Mouse (Mus musculus) liver, embryonic 15.5 days (tissue): ENCODE measurements around the gene Akap14. TPM values are rescaled to one million over a fixed set of nuclear protein-coding genes. Genes with fewer than 3 reads are reported as not detected.
A peak's percentile ranks its signal among the peaks of the same experiment; 100 is the strongest.
"Not testable (repeated sequence)": the region's sequence is repeated elsewhere in the genome, so short reads cannot be mapped to it uniquely, and the experiment has no call there.

Source experiments
- ATAC-seq: fragments of 200-750 bp; cut with Nextera tagmentation; 2 replicates; pipeline ENCODE4 v1.8.0; 2017; ENCODE audit warnings: moderate number of reproducible peaks, mild to moderate bottlenecking, moderate library complexity; ENCODE audit not compliant: insufficient read depth
- H3K27ac ChIP-seq: fragments of 300-500 bp; sonication (generic); replicated peaks from 2 replicates; pipeline ENCODE4 v1.5.1; 2015; ENCODE audit warnings: mild to moderate bottlenecking, inconsistent platforms
- H3K27me3 ChIP-seq: fragments of 300-500 bp; sonication (generic); 2 replicates; pipeline ENCODE4 v1.6.1; 2015; ENCODE audit warnings: mild to moderate bottlenecking, inconsistent platforms
- H3K36me3 ChIP-seq: fragments of 300-500 bp; sonication (generic); replicated peaks from 2 replicates; pipeline ENCODE4 v1.6.1; 2015; ENCODE audit warnings: moderate library complexity, mild to moderate bottlenecking, inconsistent platforms
- H3K4me1 ChIP-seq: fragments of 300-500 bp; sonication (generic); replicated peaks from 2 replicates; pipeline ENCODE4 v1.6.1; 2015; ENCODE audit warnings: inconsistent platforms
- H3K4me2 ChIP-seq: fragments of 300-500 bp; sonication (generic); 2 replicates; pipeline ENCODE4 v1.6.1; 2015; ENCODE audit warnings: moderate library complexity, mild to moderate bottlenecking, inconsistent platforms
- H3K4me3 ChIP-seq: fragments of 300-500 bp; sonication (generic); replicated peaks from 2 replicates; pipeline ENCODE4 v1.5.1; 2015; ENCODE audit warnings: mild to moderate bottlenecking, inconsistent platforms
- H3K9ac ChIP-seq: fragments of 300-500 bp; sonication (generic); 2 replicates; pipeline ENCODE4 v1.6.1; 2015; ENCODE audit warnings: moderate library complexity, mild to moderate bottlenecking, inconsistent platforms
- H3K9me3 ChIP-seq: fragments of 300-500 bp; sonication (generic); replicated peaks from 2 replicates; pipeline ENCODE4 v1.6.1; 2016; ENCODE audit warnings: inconsistent platforms
- WGBS: fragments of 180-500 bp; shearing (Covaris S2); methylation state at CpG from one replicate; pipeline ENCODE4 v1.1.7; 2015; ENCODE audit warnings: mixed read lengths; ENCODE audit not compliant: insufficient replicate concordance; 5-methylcytosine and 5-hydroxymethylcytosine counted together
- polyA plus RNA-seq: library from polyadenylated mRNA; unstranded; fragments of >200 nt; fragmentation: Nextera tagmentation; extraction: Ambion mirVana; gene quantifications from 2 replicates; pipeline ENCODE4 v1.2.1, GENCODE M21; 2015

The Akap14 gene
- polyA plus RNA-seq, 1 experiment from 2014 or later: not detected

DNA sequence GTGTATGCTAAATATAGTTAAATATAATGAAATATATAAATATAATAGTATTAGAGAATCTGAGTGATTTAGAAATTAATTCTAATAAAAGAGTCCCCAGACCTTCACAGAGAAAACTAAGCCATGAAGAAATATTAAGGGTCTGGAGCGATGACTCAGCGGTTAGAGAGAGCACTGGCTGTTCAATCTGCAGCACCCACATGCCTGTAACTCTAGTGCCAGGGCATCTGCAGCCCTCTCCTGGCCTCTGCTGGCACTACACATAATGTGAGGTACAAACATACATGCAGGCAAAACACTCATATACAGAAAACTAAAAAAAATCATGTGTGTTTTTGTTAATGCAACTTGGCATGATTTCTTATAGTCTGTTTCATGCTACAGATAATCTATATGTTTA is 23.7 kb downstream of the Akap14 start:
- Histone ChIP-seq H3K36me3 (peaks cover 14% of the 10 kb centered on the region), H3K4me3 (no peak overlapping the region), H3K4me2 (no peak overlapping the region), H3K27ac (no peak overlapping the region), H3K27me3 (no peaks in the 10 kb centered on the region), H3K9me3 (no peaks in the 10 kb centered on the region), H3K4me1 (no peaks in the 10 kb centered on the region), H3K9ac (no peak overlapping the region)
- no peak for ATAC-seq
- 81% methylated on average over 2 of the region's 2 CpGs for WGBS

DNA sequence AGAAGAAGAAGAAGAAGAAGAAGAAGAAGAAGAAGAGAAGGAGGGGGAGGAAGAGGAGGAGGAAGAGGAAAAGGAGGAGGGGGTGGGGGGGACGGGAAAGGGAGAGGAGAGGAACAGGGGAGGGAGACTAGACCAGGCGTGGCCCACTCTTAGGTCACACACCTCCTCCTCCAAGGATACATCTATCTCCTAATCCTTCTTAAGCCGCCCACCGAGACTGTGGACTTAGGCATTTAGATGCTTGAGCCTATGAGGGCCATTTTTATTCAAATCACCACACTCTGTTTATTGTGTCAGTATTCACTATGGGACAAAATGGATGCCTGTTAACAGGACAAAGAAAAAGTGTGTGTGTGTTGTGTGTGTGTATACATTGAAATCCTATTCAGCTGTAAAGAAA is 24.1 kb downstream of the Akap14 start:
- not testable (repeated sequence) for H3K27me3 ChIP-seq, H3K4me1 ChIP-seq, H3K27ac ChIP-seq, H3K9me3 ChIP-seq, H3K4me3 ChIP-seq, ATAC-seq, H3K4me2 ChIP-seq, H3K9ac ChIP-seq
- 11% methylated on average over 1 of the region's 4 CpGs for WGBS
- peaks cover 14% of the 10 kb centered on the region for H3K36me3 ChIP-seq

DNA sequence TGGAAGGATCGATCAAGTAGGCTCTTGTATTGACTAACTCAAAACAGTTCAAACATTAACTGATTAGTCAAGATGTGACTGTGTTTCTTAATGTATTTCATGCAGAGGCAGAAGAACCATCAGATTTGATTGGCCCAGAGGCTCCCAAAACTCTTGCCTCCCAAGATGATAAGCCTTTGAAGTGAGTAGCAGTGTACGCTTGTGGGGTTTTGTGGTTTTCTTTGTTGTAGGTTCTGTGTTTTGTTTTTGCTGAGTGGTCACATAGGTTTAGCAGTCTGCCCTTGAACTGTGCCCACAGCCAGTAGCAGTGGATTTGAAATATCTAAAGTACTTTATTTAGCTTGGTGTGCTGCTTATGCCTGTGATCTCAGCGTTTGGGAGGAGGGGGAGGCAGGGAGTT is 26.9 kb downstream of the Akap14 start:
- Histone ChIP-seq H3K27me3 (no peaks in the 10 kb centered on the region), H3K27ac (no peak overlapping the region), H3K4me2 (no peak overlapping the region), H3K9me3 (no peaks in the 10 kb centered on the region), H3K4me1 (no peaks in the 10 kb centered on the region), H3K36me3 (peaks cover 34% of the 10 kb centered on the region), H3K9ac (no peak overlapping the region), H3K4me3 (no peak overlapping the region)
- WGBS: 68% methylated on average over 3 of the region's 3 CpGs
- ATAC-seq: no peak

DNA sequence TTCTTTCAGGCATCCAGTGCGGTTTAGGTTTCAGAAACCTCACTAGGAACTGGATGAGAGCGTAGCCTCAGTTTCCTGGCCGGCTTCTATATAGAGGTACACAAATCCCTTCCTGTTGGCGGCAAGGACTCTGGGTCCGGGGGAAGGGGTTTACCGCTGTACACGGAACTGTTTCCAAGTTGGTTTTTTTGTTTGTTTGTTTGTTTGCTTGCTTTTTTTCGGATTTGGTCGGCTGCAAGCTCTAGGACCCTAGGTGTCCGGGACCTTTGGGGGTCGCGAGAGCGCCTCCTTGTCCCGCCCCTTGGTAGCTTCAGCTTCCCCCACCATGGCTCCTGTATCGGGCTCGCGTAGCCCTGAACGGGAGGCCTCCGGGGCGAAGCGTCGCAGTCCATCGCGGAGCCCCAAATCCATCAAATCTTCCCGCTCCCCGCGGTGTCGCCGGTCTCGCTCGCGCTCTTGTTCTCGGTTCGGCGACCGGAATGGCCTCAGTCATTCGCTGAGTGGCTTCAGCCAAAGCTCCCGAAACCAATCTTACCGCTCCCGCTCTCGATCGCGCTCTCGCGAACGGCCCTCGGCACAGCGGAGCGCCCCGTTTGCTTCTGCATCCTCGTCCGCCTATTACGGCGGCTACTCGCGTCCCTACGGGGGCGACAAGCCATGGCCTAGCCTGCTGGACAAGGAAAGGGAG is 41.8 kb downstream of the Akap14 start, which contains the start of gene Nkap:
Gene Nkap (plus strand): TSS at position 125 of the 688 bp plus-strand sequence.
- peak; percentile 86 for ATAC-seq
- Histone ChIP-seq H3K27ac (peak within 1 kb of the TSS; percentile 74), H3K4me3 (peak within 1 kb of the TSS; percentile 74), H3K9ac (peak within 1 kb of the TSS; percentile 76), H3K4me2 (peak within 1 kb of the TSS; percentile 62), H3K9me3 (no peaks in the 10 kb centered on the region), H3K36me3 (no peaks in the 10 kb centered on the region), H3K27me3 (no peaks in the 10 kb centered on the region), H3K4me1 (peaks cover 11% of the 10 kb centered on the region; the same call in 1 of the 2 replicates)
- WGBS: 8% methylated on average over 58 of the region's 58 CpGs

DNA sequence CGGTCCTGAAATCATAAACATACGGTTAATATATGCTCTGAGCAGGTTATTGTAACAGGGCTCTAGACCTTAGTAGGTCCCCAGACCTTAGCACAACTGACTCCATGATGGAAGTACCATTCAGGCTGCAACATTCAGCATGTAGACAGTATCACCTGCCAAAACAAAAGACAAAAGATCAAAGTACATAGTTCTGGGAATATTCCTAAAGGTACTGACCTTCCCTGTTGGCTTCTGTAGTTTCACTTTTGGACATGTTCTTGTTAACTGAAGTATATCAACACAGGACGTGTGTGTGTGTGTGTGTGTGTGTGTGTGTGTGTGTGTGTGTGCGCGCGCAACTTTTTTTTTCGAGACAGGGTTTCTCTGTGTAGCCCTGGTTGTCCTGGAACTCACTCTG is 43.1 kb downstream of the Akap14 start:
- H3K27me3 ChIP-seq: no peaks in the 10 kb centered on the region
- peaks cover 11% of the 10 kb centered on the region; the same call in 1 of the 2 replicates for H3K4me1 ChIP-seq
- WGBS: 62% methylated on average over 7 of the region's 7 CpGs
- no peaks in the 10 kb centered on the region for H3K36me3 ChIP-seq
- H3K27ac ChIP-seq: no peak overlapping the region
- no peak for ATAC-seq
- H3K9me3 ChIP-seq: no peaks in the 10 kb centered on the region
- H3K4me3 ChIP-seq: no peak overlapping the region
- H3K4me2 ChIP-seq: no peak overlapping the region
- H3K9ac ChIP-seq: no peak overlapping the region

DNA sequence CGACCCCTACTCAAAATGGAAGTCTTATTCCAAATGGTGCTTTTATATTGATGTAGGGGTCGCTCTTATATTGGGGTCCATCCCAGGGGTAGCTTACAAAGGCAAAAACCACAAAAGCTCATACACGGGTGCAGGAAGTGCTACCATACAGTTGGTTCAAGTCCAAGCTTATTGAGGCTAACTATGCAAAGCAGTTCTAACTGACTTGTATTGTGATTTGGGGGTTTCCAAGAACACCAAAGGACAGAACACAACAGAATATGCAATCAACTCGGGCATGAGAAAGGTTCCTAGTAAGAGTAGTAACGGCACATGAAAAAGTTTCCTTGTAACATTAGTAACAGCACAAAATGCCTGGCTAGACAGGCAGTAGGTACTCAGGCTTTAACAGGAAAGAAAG is 48.4 kb downstream of the Akap14 start:
- H3K9ac ChIP-seq: no peak overlapping the region
- H3K9me3 ChIP-seq: no peaks in the 10 kb centered on the region
- no peak overlapping the region for H3K4me3 ChIP-seq
- WGBS: 49% methylated on average over 5 of the region's 5 CpGs
- H3K4me1 ChIP-seq: no peaks in the 10 kb centered on the region
- no peak for ATAC-seq
- H3K36me3 ChIP-seq: no peaks in the 10 kb centered on the region
- H3K4me2 ChIP-seq: no peak overlapping the region
- H3K27ac ChIP-seq: no peak overlapping the region
- 0 out of 2 replicates have a peak, but pooled peaks cover 7% of the 10 kb centered on the region for H3K27me3 ChIP-seq

DNA sequence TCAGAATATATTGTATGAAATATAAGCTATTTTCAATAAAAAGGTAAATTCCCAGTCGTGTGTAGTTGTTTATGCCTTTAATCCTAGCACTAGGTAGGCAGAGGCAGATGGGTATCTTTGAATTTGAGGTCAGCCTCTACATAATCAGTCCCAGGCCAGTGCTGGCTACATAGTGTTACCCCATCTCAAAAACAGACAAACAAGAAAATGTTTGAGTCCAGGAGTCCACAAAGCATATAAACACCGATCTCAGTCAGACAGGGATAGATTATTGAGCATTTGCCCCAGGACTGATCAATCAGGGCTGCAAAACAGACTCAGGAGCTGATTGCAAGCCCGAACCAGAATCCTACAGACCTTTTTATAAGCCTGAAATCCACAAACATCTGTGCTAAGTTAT is 49.1 kb downstream of the Akap14 start:
- ATAC-seq: no peak

DNA sequence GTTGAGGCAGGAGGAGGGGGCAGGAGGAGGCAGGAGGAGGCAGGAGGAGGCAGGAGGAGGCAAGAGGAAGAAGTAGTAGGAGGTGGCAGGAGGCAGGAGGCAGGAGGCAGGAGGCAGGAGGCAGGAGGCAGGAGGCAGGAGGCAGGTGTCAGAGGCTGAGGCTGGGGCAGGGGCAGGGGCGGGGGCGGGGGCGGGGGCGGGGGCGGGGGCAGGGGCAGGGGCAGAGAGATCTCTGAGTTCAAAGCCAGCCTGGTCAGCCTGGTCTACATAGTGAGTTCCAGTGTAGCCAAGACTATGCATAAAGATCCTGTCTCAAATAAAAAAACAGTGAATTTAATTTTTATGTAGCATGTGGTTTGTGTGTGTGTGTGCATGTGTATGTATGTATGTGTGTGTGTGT is 51.6 kb downstream of the Akap14 start:
- Histone ChIP-seq H3K9me3 (no peaks in the 10 kb centered on the region), H3K4me2 (no peak overlapping the region), H3K4me1 (no peaks in the 10 kb centered on the region), H3K36me3 (no peaks in the 10 kb centered on the region), H3K4me3 (no peak overlapping the region), H3K27me3 (peaks cover 7% of the 10 kb centered on the region; the same call in 1 of the 2 replicates), H3K9ac (no peak overlapping the region), H3K27ac (no peak overlapping the region)
- 15% methylated on average over 5 of the region's 5 CpGs for WGBS
- no peak for ATAC-seq

More for the DNA sequence above, 49.1 kb downstream of the Akap14 start:
- Histone ChIP-seq H3K9ac (no peak overlapping the region), H3K27me3 (0 out of 2 replicates have a peak, but pooled peaks cover 7% of the 10 kb centered on the region), H3K4me1 (no peaks in the 10 kb centered on the region), H3K4me2 (no peak overlapping the region), H3K4me3 (no peak overlapping the region), H3K9me3 (no peaks in the 10 kb centered on the region), H3K27ac (no peak overlapping the region), H3K36me3 (no peaks in the 10 kb centered on the region)
- 37% methylated on average over 3 of the region's 3 CpGs for whole genome bisulfite sequencing

DNA sequence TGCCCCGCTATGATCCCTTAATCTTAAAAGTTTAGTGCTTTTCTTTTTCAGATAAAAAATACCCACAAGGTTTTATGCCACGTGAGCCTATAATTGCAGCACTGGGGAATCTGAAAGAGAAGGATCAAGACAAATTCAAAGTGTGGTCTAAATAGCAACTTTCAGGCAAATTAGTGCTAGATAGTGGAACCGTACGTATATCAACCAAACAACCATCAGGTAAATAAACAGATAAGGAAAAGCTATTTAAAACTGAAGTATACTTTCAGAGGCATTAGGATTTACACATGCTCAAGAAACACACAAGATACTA is 57.8 kb downstream of the Akap14 start:
- Histone ChIP-seq H3K27ac (no peak overlapping the region), H3K4me2 (peak overlapping the region; percentile 76), H3K27me3 (no peaks in the 10 kb centered on the region; the same call in 1 of the 2 replicates), H3K9me3 (no peaks in the 10 kb centered on the region), H3K9ac (no peak overlapping the region), H3K36me3 (0 out of 2 replicates have a peak, but pooled peaks cover 7% of the 10 kb centered on the region), H3K4me3 (peak overlapping the region; percentile 71), H3K4me1 (peaks cover 10% of the 10 kb centered on the region; the same call in 1 of the 2 replicates)
- WGBS: 57% methylated on average over 4 of the region's 4 CpGs
- no peak for ATAC-seq

DNA sequence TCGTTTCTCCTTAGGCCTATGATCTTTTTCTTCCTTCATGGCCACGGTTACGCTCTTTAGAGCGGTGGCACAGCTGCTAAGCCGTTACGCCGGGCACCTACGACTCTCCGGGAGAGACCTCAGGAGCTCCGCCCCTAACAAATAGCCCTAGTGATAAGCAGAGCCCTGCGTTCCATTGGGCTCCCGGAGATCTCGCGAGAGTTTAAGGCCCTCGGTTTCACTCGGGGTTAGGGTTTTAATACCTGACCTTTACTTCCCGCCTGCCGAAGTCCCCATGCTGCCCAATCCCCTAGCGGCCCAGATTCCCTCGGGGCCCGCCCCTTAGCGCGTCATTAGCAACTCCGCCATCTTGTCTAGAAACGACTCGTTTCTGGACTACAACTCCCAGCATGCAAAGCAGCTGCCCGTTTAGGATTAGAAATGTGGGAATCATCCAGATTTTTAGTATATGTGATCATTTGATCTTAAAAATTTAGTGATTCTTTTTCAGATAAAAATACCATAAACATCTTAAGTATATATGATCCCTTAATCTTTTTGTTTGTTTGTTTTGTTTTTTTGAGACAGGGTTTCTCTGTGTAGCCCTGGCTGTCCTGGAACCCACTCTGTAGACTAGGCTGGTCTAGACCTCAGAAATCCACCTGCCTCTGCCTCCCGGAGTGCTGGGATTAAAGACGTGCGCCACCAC is 58.3 kb downstream of the Akap14 start, which contains the start of gene Upf3b:
Gene Upf3b (minus strand): TSS at position 130 of the 688 bp plus-strand sequence.
- H3K9ac ChIP-seq: peak within 1 kb of the TSS; percentile 67
- no peaks in the 10 kb centered on the region for H3K9me3 ChIP-seq
- ATAC-seq: peak; percentile 96
- H3K4me3 ChIP-seq: peak within 1 kb of the TSS; percentile 71
- peaks cover 10% of the 10 kb centered on the region; the same call in 1 of the 2 replicates for H3K36me3 ChIP-seq
- H3K27ac ChIP-seq: peak within 1 kb of the TSS; percentile 94
- WGBS: 16% methylated on average over 30 of the region's 30 CpGs
- peaks cover 10% of the 10 kb centered on the region; the same call in 1 of the 2 replicates for H3K4me1 ChIP-seq
- H3K4me2 ChIP-seq: peak within 1 kb of the TSS; percentile 76
- no peaks in the 10 kb centered on the region; the same call in 1 of the 2 replicates for H3K27me3 ChIP-seq

DNA sequence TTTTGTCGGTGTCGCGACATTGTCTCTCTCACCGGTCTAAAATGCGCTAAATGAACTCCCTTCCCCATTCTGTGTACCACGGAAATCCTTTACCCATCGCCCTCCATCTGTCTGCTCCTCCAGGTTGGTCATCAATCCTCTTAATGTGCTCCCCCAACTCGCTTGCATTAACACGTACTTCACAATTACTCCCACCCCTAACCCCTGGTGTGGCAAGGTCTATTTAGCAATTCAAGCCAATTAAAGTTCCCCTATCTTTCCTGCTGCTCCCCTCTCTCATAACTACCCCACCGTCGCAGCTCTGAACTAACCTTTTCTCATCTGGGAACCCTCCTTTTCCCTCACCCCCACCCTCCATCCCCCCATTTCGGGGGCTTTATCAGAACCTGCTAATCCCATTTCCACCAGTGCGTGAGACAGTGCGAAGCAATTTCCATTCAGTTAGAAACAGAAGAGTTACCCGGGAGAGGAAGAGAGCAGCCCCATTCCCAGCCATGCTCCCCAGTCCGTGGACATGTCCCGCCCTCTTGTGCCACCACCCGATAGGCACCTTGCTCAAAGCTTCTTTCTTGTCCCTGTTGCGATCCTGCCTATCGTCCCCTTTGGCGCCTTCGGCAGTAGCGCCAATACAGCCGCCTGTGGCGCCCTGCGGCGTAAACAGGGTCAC is 59.0 kb downstream of the Akap14 start:
- ATAC-seq: peak; percentile 89

More for the DNA sequence above, 59.0 kb downstream of the Akap14 start:
- H3K4me1 ChIP-seq: peaks cover 10% of the 10 kb centered on the region; the same call in 1 of the 2 replicates
- peak overlapping the region; percentile 71 for H3K4me3 ChIP-seq
- WGBS: 13% methylated on average over 27 of the region's 27 CpGs
- H3K9me3 ChIP-seq: no peaks in the 10 kb centered on the region
- peaks cover 13% of the 10 kb centered on the region; the same call in 1 of the 2 replicates for H3K36me3 ChIP-seq
- no peaks in the 10 kb centered on the region; the same call in 1 of the 2 replicates for H3K27me3 ChIP-seq
- peak overlapping the region; percentile 94 for H3K27ac ChIP-seq
- H3K9ac ChIP-seq: peak overlapping the region; percentile 67
- H3K4me2 ChIP-seq: peak overlapping the region; percentile 76
